Mouse (Mus musculus): ENCODE measurements around the gene Col6a5.
"Not testable (repeated sequence)": the region's sequence is repeated elsewhere in the genome, so short reads cannot be mapped to it uniquely, and the experiment has no call there.

Col6a5 gene

GRCm38 (mm10) chr9:105909352-105909751 is 51.1 kb downstream of the Col6a5 start:
- no peak for DNase-seq (ENCODE audit: low read depth)

GRCm38 (mm10) chr9:105907411-105907810 is 53.0 kb downstream of the Col6a5 start:
- DNase-seq (ENCODE audit: low read depth) = no peak

DNA sequence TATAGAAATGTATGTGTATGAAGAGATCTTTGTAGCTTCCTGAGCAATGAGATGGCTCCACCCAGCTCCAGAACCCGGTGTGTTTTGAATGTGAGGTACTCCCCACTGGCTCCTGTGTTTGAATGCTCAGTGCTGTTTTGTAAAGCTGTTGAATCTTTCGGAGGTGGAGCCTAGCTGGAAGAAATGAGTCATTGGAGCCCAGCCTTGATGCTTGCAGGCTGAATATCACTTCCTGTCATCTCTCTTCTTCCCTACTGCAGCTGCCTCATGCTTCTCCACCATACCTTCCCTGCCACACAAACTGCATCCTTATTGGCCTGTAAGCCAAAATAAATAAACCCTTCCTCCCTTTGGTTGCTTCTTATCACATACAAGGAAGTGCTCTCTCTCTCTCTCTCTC is 72.9 kb downstream of the Col6a5 start:
- DNase-seq (ENCODE audit: low read depth) = peak; percentile 13

GRCm38 (mm10) chr9:105884656-105885430 is 75.6 kb downstream of the Col6a5 start:
- DNase-seq (ENCODE audit: low read depth) = no peak

- DNase-seq (ENCODE audit: low read depth) = no peak
Measured at GRCm38 (mm10) chr9:105880743-105881142, 79.7 kb downstream of the Col6a5 start.

- DNase-seq (ENCODE audit: low read depth) = no peak
Measured at GRCm38 (mm10) chr9:105878365-105879108, 81.9 kb downstream of the Col6a5 start.

GRCm38 (mm10) chr9:105876124-105876523 is 84.3 kb downstream of the Col6a5 start:
- DNase-seq (ENCODE audit: low read depth) = no peak

DNA sequence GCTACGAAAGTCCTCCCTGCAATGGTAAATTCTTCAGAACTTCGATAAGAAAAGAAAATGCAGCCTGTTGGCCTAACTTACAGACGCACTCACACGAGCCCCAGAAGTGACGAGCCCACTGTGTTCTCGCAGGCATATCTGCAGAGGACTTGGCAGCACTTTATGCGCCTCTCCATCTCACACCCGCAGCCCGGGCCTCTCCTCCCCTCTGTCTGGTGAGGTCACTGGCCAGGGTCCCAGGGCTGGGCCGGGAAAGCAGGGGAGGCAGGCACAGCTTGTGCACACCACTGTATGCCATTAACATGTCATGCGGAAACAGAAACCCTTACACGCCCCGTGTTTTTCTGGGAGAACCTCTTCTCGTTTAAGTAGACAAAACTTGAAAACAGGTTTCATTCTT is 88.8 kb downstream of the Col6a5 start:
- DNase-seq (ENCODE audit: low read depth) = no peak

DNA sequence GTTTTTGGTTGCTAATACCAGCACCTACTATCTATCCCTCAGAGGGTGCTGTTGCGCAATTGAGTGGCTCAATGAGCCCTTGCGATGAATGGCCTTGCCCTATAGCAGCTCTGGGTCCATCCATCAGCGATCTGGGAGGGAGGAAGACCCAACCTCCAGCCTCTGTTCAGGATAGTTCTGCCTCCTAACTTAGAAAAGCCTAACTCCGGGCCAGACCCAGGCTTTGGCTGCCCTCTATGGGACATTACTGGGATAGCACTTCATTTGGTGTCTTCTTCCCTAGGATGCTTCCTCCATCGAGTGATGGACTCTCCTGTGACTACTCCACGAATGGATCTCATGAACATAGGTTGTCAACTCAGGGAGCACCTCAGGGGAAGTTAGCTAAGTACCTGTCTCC is 102.7 kb downstream of the Col6a5 start:
- DNase-seq (ENCODE audit: low read depth) = peak; percentile 34

GRCm38 (mm10) chr9:105852778-105853065 is 107.7 kb downstream of the Col6a5 start:
- no peak for DNase-seq (ENCODE audit: low read depth)

GRCm38 (mm10) chr9:105852015-105852777 is 108.2 kb downstream of the Col6a5 start:
- DNase-seq (ENCODE audit: low read depth) = no peak

- no peak for DNase-seq (ENCODE audit: low read depth)
Measured at GRCm38 (mm10) chr9:105851011-105851410, 109.4 kb downstream of the Col6a5 start.

DNA sequence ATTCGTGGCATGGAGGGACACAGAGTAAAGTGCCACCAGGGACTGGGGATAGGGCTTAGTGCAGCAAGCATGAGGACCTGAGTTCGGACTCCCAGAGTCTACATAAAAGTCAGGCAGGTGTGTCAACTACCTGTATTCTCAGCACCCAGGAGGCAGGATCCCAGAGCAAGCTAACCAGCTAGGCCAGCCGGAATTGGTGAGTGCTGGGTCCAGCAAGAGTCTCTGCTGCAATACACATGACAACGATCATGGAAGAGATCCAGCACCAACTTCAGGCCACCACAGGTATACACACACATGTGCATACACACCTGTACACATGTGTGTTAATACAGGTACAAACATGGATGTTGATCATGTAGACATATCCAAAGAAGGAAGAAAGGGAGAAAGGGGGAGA is 112.0 kb downstream of the Col6a5 start:
- DNase-seq (ENCODE audit: low read depth) = no peak

- no peak for DNase-seq (ENCODE audit: low read depth)
Measured at GRCm38 (mm10) chr9:105847261-105847660, 113.2 kb downstream of the Col6a5 start.

DNA sequence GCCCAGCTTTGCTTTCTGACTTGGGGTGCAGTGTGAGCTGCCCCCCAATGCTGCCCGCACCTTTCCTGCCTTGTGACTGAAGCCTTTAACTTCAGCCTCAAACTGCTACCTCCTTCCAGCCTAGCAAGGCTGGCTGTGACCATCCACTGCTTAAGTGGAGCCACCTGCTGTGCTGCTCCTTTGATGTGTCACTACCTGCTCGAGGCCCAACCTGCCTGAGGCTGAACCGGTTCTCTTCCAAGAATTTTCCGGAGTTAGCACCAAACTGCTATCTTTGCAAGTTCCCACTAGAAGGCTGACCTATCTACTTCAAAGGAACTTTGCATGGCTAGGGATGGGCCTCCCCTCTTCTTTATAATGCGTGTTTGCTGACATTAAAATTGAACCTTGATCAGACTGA is 119.1 kb downstream of the Col6a5 start:
- DNase-seq (ENCODE audit: low read depth) = not testable (repeated sequence)

- DNase-seq (ENCODE audit: low read depth) = no peak
Measured at GRCm38 (mm10) chr9:105839147-105839515, 121.3 kb downstream of the Col6a5 start.

- DNase-seq (ENCODE audit: low read depth) = no peak
Measured at GRCm38 (mm10) chr9:105838396-105839146, 121.9 kb downstream of the Col6a5 start.

DNA sequence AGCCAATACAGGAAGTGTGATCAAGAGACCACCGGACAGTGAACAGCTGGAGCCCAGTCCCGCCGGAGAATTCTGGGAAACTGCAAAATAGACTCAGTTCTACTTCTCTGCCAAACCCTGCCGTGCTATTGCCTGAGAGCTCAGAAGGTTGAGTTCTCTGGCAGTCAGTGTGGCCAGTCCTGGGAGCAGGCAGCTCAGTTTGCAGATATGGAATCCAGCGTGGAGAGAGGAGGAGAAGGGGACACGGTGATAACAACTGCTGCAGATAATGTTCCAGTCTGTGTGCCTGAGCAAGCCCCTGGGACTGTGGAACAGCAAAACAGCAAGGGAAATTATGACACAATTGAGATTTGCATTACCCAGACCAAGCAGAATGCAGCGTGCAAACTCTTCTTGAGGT is 124.9 kb downstream of the Col6a5 start:
- no peak for DNase-seq (ENCODE audit: low read depth)

GRCm38 (mm10) chr9:105834799-105835198 is 125.6 kb downstream of the Col6a5 start:
- no peak for DNase-seq (ENCODE audit: low read depth)

- DNase-seq (ENCODE audit: low read depth) = no peak
Measured at GRCm38 (mm10) chr9:105831291-105831690, 129.2 kb downstream of the Col6a5 start.

DNA sequence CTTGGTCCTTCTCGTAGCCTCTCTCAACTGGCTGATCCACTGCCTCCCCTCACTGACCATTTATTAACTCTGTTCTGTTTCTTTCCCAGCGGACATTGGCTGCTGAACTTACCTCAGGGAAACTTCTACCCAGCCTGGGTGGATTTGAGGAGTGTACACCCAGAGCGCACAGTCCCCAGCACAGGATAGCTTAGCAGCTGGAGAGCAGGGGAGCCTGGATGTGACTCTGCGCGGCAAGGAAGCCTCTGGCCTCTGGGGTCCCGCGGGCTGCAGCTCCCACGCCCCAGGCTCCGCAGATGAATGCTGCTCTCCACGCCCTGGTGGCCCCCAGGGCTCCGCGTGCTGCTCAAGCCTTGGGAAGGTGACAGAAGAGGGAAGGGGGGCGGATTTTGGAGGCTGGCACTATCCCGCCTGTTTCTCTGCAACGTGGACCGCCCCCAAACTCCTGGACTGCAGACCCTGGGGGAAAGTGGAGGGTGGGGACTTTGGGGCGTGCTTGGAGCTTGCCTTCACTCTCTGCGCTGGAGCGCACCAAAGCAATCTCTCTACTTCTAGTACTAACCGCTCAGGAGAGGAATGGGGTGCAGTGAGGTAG is 132.6 kb downstream of the Col6a5 start, which contains the start of gene Col6a6:
Gene Col6a6 (minus strand): TSS at position 370 of the 595 bp plus-strand sequence.
- no peak for DNase-seq (ENCODE audit: low read depth)
